Mouse (Mus musculus) spleen, adult 2 months (tissue): Measurements from ENCODE around the gene Gulp1.

Source experiments
- CTCF ChIP-seq: fragments of 200-500 bp; IDR thresholded peaks from 2 replicates; pipeline ENCODE4 v1.5.1; 2011; ENCODE audit warnings: mild to moderate bottlenecking, inconsistent platforms; ENCODE audit not compliant: insufficient read depth, insufficient read length, insufficient replicate concordance; ENCODE audit errors: extremely low read depth
- POLR2A ChIP-seq: fragments of 200-500 bp; IDR thresholded peaks from 2 replicates; pipeline ENCODE4 v1.6.1; 2011; ENCODE audit warnings: low read depth, low read length, inconsistent platforms

DNA sequence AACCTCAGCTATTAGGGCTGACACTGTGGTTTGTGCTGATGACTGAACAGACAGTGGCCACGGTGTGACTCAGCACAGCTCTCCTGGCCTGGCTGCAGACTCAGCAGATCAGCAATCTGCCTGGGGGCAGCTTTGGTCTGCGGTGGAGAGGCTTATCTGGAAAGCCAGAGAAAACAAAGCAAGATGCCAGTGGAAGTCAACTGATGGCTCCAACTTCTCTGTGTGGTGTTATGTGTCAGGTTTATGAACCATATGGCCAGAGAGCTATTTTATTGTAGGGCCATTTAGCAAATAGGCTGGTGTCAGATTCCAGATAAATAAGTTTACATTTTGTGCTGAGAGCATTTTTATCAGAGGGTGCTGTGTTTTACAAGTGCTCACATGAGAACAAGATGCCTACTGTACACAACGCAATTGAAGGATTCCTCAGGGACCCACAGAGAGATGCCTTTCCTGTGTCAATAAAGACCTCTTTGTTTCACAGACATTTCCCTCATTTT is 33.6 kb downstream of the Gulp1 start:
- TF ChIP-seq CTCF (no peak), POLR2A (no peak)
